Mouse (Mus musculus) midbrain, postnatal 0 days (tissue): ENCODE measurements at regions not wholly inside any gene's neighbourhood (a gene's known extent, or its start where the extent isn't known, plus 50 kb on each side); places are given as distances from the start of the nearest gene placed in this dataset.

ENCODE experiments used
- ATAC-seq: fragments of 200-750 bp; cut with Nextera tagmentation; 2 replicates; pipeline ENCODE4 v1.8.0; 2017; ENCODE audit warnings: moderate number of reproducible peaks, mild to moderate bottlenecking, moderate TSS enrichment, moderate library complexity; ENCODE audit not compliant: low FRiP score
- DNase-seq: peaks from one replicate; pipeline ENCODE4 v3.0.0-alpha.2; 2015; ENCODE audit warnings: low spot score
- H3K27ac ChIP-seq: fragments of 300-500 bp; sonication (generic); 2 replicates; pipeline ENCODE4 v1.5.1; 2014; ENCODE audit warnings: low read depth, mild to moderate bottlenecking, low read length, mixed read lengths
- H3K27me3 ChIP-seq: fragments of 300-500 bp; sonication (generic); 2 replicates; pipeline ENCODE4 v1.6.1; 2014; ENCODE audit warnings: low read length, control low read depth, mixed read lengths; ENCODE audit not compliant: insufficient read depth
- H3K36me3 ChIP-seq: fragments of 300-500 bp; sonication (generic); 2 replicates; pipeline ENCODE4 v1.6.1; 2014; ENCODE audit warnings: low read length, control low read depth, mixed read lengths; ENCODE audit not compliant: insufficient read depth
- H3K4me1 ChIP-seq: fragments of 300-500 bp; sonication (generic); 2 replicates; pipeline ENCODE4 v1.6.1; 2014; ENCODE audit warnings: mild to moderate bottlenecking, control low read depth, antibody characterized with exemption, low read length, mixed read lengths; ENCODE audit not compliant: insufficient read depth
- H3K4me2 ChIP-seq: fragments of 300-500 bp; sonication (generic); 2 replicates; pipeline ENCODE4 v1.6.1; 2014; ENCODE audit warnings: low read depth, mild to moderate bottlenecking, low read length, mixed read lengths; ENCODE audit not compliant: poor library complexity, severe bottlenecking
- H3K4me3 ChIP-seq: fragments of 300-500 bp; sonication (generic); 2 replicates; pipeline ENCODE4 v1.5.1; 2014; ENCODE audit warnings: low read depth, mild to moderate bottlenecking, low read length, moderate library complexity
- H3K9ac ChIP-seq: fragments of 300-500 bp; sonication (generic); replicated peaks from 2 replicates; pipeline ENCODE4 v1.6.1; 2014; ENCODE audit warnings: mild to moderate bottlenecking, low read length, moderate library complexity, mixed read lengths; ENCODE audit not compliant: poor library complexity, severe bottlenecking
- H3K9me3 ChIP-seq: fragments of 300-500 bp; sonication (generic); 2 replicates; pipeline ENCODE4 v1.6.1; 2016; ENCODE audit warnings: low read length, control low read depth
- CTCF ChIP-seq: IDR thresholded peaks from 2 replicates; pipeline ENCODE4 v1.5.1; 2016; ENCODE audit warnings: antibody characterized with exemption, mild to moderate bottlenecking
- WGBS: fragments of 180-500 bp; shearing (Covaris S2); extraction: QIAGEN DNeasy Blood & Tissue Kit; methylation state at CpG from one replicate; pipeline ENCODE4 v1.1.7; 2014; 5-methylcytosine and 5-hydroxymethylcytosine counted together

GRCm38 (mm10) chr13:15283065-15283464 lies 180.0 kb upstream of the Gli3 start:
- WGBS: 15% methylated on average over 2 of the region's 2 CpGs
- Histone ChIP-seq H3K4me3 (no peak overlapping the region), H3K9ac (no peak overlapping the region), H3K27me3 (no peaks in the 10 kb centered on the region), H3K9me3 (0 out of 2 replicates have a peak, but pooled peaks cover 4% of the 10 kb centered on the region), H3K36me3 (no peaks in the 10 kb centered on the region), H3K27ac (no peak overlapping the region), H3K4me2 (no peak overlapping the region), H3K4me1 (no peaks in the 10 kb centered on the region)
- DNase-seq: peak; percentile 4
- TF ChIP-seq CTCF: no peak
- ATAC-seq: 0 out of 2 replicates have a peak, but pooled peaks have one; percentile 23

- no peak overlapping the region for H3K27ac ChIP-seq
- WGBS: 95% methylated on average over 2 of the region's 2 CpGs
- H3K27me3 ChIP-seq: no peaks in the 10 kb centered on the region
- ATAC-seq: no peak
- H3K4me2 ChIP-seq: no peak overlapping the region
- H3K4me1 ChIP-seq: no peaks in the 10 kb centered on the region
- DNase-seq: peak; percentile 36
- H3K9ac ChIP-seq: no peak overlapping the region
- no peaks in the 10 kb centered on the region for H3K9me3 ChIP-seq
- H3K36me3 ChIP-seq: no peaks in the 10 kb centered on the region
- no peak overlapping the region for H3K4me3 ChIP-seq
- no peak for TF ChIP-seq CTCF
These were observed 164.6 kb upstream of the Gli3 start for GRCm38 (mm10) chr13:15298457-15298856.

GRCm38 (mm10) chr13:15325413-15325812 lies 137.6 kb upstream of the Gli3 start:
- DNase-seq (no peak), ATAC-seq (no peak)
- Histone ChIP-seq H3K9ac (no peak overlapping the region), H3K4me1 (no peaks in the 10 kb centered on the region), H3K9me3 (no peaks in the 10 kb centered on the region), H3K4me2 (no peak overlapping the region), H3K27ac (no peak overlapping the region), H3K27me3 (no peaks in the 10 kb centered on the region), H3K36me3 (no peaks in the 10 kb centered on the region), H3K4me3 (no peak overlapping the region)
- WGBS: 60% methylated on average over 4 of the region's 4 CpGs
- TF ChIP-seq CTCF: no peak

GRCm38 (mm10) chr13:15326146-15326545 lies 136.9 kb upstream of the Gli3 start:
- ATAC-seq: no peak
- 75% methylated on average over 3 of the region's 3 CpGs for WGBS
- Histone ChIP-seq H3K27me3 (no peaks in the 10 kb centered on the region), H3K4me1 (no peaks in the 10 kb centered on the region), H3K9me3 (no peaks in the 10 kb centered on the region), H3K36me3 (no peaks in the 10 kb centered on the region), H3K4me2 (no peak overlapping the region), H3K9ac (no peak overlapping the region), H3K27ac (no peak overlapping the region), H3K4me3 (no peak overlapping the region)
- TF ChIP-seq CTCF: no peak
- DNase-seq: peak; percentile 19

- WGBS: 93% methylated on average over 3 of the region's 3 CpGs
- Histone ChIP-seq H3K4me3 (no peak overlapping the region), H3K4me1 (no peaks in the 10 kb centered on the region), H3K27me3 (no peaks in the 10 kb centered on the region), H3K4me2 (no peak overlapping the region), H3K9ac (no peak overlapping the region), H3K27ac (no peak overlapping the region), H3K9me3 (no peaks in the 10 kb centered on the region), H3K36me3 (no peaks in the 10 kb centered on the region)
- peak; percentile 29; the same call in 1 of the 2 replicates for TF ChIP-seq CTCF
- DNase-seq (no peak), ATAC-seq (no peak)
These were observed 133.5 kb upstream of the Gli3 start for GRCm38 (mm10) chr13:15329561-15329960.

GRCm38 (mm10) chr13:15343474-15343873 lies 119.6 kb upstream of the Gli3 start:
- ATAC-seq: no peak
- Histone ChIP-seq H3K27ac (no peak overlapping the region), H3K4me2 (no peak overlapping the region), H3K4me1 (no peaks in the 10 kb centered on the region), H3K4me3 (no peak overlapping the region), H3K9ac (no peak overlapping the region), H3K9me3 (no peaks in the 10 kb centered on the region), H3K27me3 (no peaks in the 10 kb centered on the region), H3K36me3 (no peaks in the 10 kb centered on the region)
- no peak for TF ChIP-seq CTCF
- DNase-seq: no peak
- 53% methylated on average over 3 of the region's 3 CpGs for WGBS
